Mouse (Mus musculus) bone marrow macrophage, adult 2 months (primary cell): ENCODE measurements around the gene Gm2381. TPM values are rescaled to one million over a fixed set of nuclear protein-coding genes. Genes with fewer than 3 reads are reported as not detected.
"Not testable (repeated sequence)": the region's sequence is repeated elsewhere in the genome, so short reads cannot be mapped to it uniquely, and the experiment has no call there.

Source experiments
- H3K27ac ChIP-seq: 2 replicates; pipeline ENCODE4 v1.5.1; 2012; ENCODE audit warnings: low read depth, low read length; ENCODE audit not compliant: insufficient read depth
- H3K4me1 ChIP-seq: 2 replicates; pipeline ENCODE4 v1.6.1; 2012; ENCODE audit warnings: low read length; ENCODE audit not compliant: control insufficient read depth, insufficient read depth
- H3K4me3 ChIP-seq: 2 replicates; pipeline ENCODE4 v1.5.1; 2012; ENCODE audit warnings: mild to moderate bottlenecking, low read length, moderate library complexity; ENCODE audit not compliant: insufficient read depth
- CTCF ChIP-seq: IDR thresholded peaks from 2 replicates; pipeline ENCODE4 v1.5.1; 2012; ENCODE audit warnings: low read depth, mild to moderate bottlenecking, low read length, moderate library complexity
- POLR2A ChIP-seq: IDR thresholded peaks from 2 replicates; pipeline ENCODE4 v1.6.1; 2012; ENCODE audit warnings: mild to moderate bottlenecking, low read depth, low read length, borderline replicate concordance
- polyA plus RNA-seq: library from polyadenylated mRNA; stranded (reverse); fragments of >200 nt; gene quantifications from 2 replicates; pipeline ENCODE4 v1.2.4, GENCODE M21; 2012; ENCODE audit not compliant: missing spikeins, insufficient read depth, insufficient read length

Gene Gm2381
- not detected in 2 replicates for polyA plus RNA-seq

- not testable (repeated sequence) for H3K4me3 ChIP-seq, H3K4me1 ChIP-seq, H3K27ac ChIP-seq
Observed at GRCm38 (mm10) chr7:42866801-42867458, at the start of gene Gm2381. Gene Gm2381 (minus strand): TSS chr7:42867234.

DNA sequence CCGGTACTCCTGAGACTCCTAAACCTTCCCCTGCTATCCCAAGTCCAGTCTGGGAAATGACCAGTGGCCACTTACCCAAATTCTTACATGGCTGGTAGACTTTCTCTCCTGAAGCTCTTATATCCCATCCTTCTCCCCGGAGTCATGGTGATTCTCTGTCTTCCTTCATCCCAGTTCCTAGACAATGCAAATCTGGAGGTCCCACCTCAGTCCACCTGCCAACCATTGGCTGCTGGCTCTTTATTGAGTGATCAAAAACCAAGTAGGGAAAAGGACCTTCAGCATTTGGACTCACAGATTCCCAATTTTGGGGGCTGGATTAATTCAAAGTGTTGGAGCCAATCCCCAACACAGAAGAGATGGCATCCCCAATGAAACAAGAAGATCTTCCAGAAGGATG lies 31.0 kb upstream of the Gm2381 start:
- not testable (repeated sequence) for H3K4me3 ChIP-seq, H3K27ac ChIP-seq, H3K4me1 ChIP-seq

DNA sequence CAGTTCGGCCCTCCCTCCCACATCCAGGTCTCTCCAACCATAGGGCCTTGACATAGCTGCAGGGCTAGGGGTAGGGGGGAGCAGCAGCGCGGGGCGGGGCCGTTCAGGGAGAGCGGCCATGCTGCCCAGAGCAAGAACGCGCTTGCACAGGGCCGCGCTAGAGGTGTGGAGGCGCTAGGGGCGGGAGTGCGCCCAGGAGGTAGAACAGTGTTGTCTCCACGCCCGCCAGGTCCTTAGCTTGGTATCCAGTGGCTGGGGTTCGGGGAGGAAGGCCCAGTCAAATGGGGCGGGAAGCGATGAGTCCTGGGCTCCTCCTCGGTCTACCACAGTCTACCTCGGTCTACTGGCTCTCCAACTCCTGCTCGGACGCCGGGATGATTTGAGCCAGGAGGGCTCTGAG lies 11.1 kb upstream of the Gm2381 start:
- no peak overlapping the region for H3K4me3 ChIP-seq
- no peaks in the 10 kb centered on the region for H3K4me1 ChIP-seq
- no peak for TF ChIP-seq CTCF
- H3K27ac ChIP-seq: no peak overlapping the region

DNA sequence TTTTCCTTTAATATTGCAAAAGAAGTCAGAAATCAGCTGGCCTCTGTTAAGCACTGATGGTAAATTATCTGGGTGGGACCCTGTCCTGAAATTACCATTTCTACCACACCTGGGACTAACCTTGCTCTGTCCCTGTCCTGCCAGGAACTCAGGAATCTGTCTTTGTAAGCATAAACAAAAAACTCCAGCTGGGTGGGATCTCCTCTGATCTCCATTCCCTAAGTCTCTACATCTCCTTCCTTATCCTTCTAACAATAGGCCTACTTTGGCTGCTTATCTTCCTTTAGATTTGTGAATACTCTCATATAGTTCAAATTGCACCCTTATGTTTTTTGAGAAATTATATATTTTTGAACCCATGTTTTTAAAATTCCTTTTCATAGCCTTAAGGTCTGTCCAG lies 28.7 kb downstream of the Gm2381 start:
- not testable (repeated sequence) for H3K4me1 ChIP-seq, H3K4me3 ChIP-seq, H3K27ac ChIP-seq

DNA sequence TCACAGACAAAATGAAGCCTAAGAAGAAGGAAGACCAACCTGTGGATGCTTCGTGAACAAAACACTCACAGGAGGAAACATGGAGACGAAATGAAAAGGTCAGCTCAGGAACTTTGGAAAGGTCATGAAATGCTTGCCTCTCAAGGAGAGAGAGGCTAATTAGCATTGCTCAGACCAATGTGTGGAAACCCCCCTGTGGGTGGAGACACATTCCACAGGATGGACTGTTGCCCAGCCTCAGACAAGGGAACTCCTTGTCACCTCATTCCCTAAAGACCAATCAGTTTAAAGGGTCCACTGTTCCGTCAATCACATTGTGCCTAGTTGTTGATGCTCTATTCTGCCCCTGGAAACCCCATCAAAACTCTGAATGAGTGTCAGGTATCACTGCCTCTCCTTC lies 34.8 kb downstream of the Gm2381 start:
- no peak overlapping the region for H3K4me3 ChIP-seq
- TF ChIP-seq POLR2A (no peak), CTCF (no peak)
- no peaks in the 10 kb centered on the region for H3K4me1 ChIP-seq
- H3K27ac ChIP-seq: no peak overlapping the region

GRCm38 (mm10) chr7:42793425-42793824 lies 73.6 kb downstream of the Gm2381 start, which contains the start of gene Vmn2r62:
Gene Vmn2r62 (minus strand): TSS chr7:42793525.
- not testable (repeated sequence) for H3K4me3 ChIP-seq, H3K4me1 ChIP-seq, H3K27ac ChIP-seq

Other genes starting within 250 kb of the Gm2381 start
- gene Zfp976, start 224.6 kb downstream of the Gm2381 start, polyA plus RNA-seq: 2.3 and 2.5 TPM in 2 replicates
- gene Zfp975, start 174.5 kb downstream of the Gm2381 start, polyA plus RNA-seq: 4.9 and 5.5 TPM in 2 replicates
- not detected in 2 replicates for gene Gm17067, start 140.2 kb downstream of the Gm2381 start, polyA plus RNA-seq
- not detected in 2 replicates for gene Vmn2r62, start 73.7 kb downstream of the Gm2381 start, polyA plus RNA-seq
- gene Vmn2r63, start 66.6 kb upstream of the Gm2381 start, polyA plus RNA-seq: not detected in 2 replicates
- gene Gm9268, start 151.5 kb upstream of the Gm2381 start, polyA plus RNA-seq: not detected in 2 replicates
- not detected in 2 replicates for gene Zfp936, start 247.0 kb upstream of the Gm2381 start, polyA plus RNA-seq